Mouse (Mus musculus) kidney, postnatal 14 days (tissue): Measurements from ENCODE around the gene Synj1.

Experiments used
- DNase-seq: peaks from one replicate; pipeline ENCODE4 v3.0.0; 2022; ENCODE audit warnings: mixed read lengths

The Synj1 gene

DNA sequence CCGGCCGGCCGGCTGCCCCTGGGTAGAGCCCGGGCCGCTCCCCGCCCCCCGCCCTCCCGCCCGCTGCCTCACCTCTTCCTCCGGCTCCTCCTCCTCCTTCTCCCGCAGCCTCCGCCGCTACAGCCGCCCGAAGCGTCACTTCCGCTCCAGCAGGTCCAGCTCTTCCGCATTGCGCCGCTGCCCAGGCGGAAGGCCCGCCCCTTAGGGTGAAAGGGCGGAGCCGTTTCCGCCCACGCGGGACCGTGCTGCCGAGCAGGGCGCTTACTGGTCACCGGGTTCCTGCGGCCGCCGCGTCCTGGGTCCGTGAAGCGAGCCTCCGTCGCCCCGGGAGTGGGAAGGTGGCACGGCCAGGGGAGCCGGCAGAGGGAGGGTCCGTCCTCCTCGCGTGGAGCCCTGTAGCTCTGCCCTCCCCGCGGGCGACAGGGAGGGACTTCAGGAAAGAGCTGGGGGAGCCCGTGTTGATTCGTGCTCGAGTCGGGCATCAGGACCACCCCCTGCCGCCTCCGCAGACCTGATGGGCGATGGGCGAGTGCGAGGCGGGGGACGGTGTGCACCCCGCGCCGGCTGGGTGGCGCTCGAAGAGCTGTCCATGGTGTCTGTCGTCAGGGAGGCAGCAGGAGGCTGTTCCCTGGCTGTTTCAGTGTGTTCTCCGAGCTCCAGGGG, at the start of gene Synj1:
Gene Synj1, minus strand, starts transcription at position 288 of the 663 bp plus-strand sequence.
- peak; percentile 94 for DNase-seq

DNA sequence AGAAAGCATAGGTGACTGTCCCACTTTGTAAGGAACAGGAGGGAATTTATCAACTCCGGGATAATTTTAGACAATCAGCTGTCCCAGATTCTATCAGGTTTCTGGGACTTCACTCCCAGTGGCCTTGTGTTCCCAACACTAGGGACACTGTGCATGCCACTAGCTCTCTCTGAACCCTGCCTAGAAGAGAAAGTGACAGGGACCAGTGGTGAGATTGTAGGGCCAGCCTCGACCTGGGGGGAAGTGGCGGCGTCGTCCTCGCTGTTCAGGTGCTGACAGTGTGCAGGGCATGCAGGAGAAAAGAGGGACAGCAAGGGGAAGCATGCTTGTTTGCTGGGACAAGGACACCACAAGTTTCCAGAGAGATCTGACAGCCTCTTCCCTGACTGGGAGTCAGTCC, 46.6 kb upstream of the Synj1 start:
- no peak for DNase-seq

DNA sequence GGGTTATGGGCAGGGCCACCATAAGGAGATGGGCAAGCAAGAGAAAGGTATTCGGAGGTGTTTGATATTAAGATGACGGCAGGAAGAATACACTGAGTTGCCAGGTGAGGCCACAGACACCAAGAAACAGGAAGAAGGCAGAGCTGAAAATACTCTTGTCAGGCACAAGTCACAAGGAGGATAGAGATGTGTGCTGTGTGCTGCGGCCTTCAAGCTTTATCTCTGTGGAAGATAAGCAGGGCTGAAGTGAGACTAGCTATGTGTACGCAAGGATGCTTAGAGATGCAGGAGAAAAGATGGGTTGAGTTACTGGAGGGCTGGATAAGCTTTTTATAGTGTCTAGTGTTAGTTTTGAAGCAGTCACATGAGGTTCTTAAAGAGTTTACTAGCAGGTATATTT, 46.2 kb upstream of the Synj1 start:
- no peak for DNase-seq

DNA sequence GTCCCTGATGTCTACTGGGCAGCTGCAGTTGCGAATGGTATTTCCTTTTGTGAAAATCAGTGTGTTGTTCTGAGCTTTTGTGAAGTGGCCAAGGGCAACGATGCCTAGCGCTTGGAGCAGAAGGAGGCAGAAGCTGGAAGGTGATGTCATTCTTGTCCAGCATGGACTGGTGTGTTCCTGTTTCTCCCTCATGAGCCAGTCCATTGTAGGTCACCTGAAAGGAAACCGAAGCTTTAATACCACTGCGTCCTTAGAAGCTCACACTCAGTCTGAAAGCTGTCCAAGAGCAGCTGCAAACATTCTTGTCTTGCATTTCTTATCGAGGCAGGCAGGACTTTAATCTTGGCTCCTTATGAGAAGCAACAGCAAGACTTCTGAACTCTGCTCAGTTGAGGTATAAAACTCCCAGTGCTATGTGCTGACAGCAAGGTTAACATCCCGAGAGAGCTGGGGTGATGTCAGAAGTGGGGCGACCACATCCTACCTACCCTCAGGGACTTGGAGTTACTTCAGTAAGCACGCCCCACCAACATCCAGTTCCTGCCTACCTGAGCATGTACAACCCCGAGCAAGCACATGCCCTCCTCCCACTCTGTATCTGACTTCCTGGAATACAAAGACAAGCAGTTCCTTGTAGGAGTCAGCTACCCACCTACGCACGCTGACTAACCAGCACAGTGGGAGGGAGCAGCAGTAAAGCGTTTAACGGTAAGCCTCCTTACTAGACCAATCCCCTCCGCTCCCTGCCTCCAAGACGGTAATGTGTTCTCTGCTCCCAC, 45.1 kb upstream of the Synj1 start:
- DNase-seq = peak; percentile 46

DNA sequence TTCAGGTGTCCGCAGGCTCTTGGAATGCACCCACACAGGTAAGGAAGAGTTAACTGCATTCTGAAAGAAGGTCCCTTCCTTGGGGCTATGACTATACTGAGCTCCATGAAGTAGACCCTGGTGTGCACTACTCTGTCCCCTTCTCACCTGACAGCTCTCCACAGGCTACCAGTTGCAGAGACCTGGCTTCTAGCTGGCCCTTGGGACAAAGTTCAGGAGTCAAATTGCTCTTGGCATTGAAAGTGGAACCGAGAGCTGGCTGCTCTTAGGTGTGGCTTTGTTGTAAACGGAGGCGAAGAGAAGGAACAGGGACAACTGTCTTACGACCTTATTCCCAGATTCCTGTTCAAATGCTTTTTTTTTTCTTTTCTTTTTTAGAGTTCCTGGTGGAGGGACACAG, 44.0 kb upstream of the Synj1 start:
- peak; percentile 35 for DNase-seq

DNA sequence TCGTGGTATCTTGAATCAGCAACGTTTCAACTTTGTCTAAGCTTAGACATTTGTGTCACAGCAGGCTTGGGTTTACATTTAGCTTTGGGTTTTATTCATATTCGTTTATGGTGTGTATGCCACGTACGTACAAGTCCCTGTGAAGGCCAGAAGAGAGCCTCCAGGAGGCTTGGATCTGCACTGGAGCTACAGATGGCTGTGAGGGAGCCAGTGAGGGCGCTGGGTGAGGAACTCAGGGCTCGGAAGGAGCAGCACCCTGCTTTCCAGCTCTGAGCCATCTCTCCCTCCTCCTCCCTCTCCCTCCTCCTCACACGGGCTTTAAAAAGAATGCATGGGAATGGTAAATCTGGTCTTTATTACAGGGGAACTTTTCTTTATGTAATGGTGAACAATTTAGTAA, 42.5 kb upstream of the Synj1 start:
- DNase-seq = no peak

DNA sequence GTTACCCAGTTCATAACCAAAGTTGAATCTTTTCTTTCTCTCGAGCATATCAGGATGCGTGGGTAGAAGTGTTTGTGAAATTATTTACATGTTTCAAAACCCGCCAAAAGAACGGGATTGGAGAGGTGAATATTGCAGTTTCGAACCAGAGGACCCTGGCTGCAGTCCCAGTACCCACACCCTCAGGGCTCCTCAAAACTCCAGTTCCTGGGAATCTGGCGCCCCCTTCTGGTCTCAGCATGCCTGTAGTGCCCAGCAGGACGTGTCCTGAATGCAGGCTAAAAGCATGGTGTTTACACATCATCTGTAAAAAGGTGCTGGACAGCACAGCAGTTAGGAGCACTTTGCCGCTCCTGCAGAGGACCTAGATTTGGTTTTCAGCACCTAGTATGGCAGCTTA, 34.4 kb upstream of the Synj1 start:
- peak; percentile 41 for DNase-seq

DNA sequence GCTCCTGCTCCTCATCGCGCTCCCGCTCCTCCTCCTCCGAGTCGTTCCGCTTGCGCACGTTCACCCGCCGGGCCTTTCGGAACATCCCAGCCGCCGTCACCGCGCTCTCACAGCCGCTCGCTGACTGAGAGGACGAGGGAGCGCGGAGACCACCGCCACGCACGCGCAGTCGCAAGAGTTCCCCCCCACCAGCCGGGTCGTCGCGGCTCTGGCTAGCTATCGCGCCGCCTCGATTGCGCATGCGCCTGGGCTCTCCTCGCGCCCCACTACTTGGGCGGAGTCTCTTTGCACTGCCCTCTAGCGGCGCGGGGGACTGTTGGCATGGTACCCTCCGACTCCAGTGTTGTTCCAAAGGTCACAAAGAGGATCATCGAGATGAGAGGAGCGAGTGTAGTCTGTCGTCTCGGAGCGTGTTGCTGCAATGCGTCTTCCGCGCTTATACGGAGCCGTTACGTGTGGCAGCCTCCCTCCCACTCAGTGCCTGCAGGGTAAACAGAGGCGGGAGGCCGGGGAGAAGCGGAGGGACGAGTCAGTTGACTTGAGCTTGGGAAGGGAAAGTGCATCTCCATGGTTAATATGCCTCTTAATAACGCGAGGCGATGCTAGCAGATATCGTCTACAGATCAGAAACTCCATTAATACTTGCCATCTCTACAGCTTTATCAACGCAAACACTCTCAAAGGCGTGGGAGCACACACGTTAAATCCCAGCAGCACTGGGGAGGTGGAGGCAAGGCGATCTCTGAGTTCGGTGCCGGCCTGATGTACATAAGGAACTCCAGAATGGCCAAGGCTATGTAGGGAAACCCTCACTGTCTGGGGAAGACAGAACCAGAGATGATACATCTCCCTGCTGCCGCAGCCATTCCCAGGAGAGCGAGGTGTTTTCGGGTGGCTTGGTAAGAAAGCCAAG, 33.4 kb upstream of the Synj1 start, which contains the start of gene Paxbp1:
Gene Paxbp1, minus strand, starts transcription at position 274 of the 913 bp plus-strand sequence.
- peak; percentile 98 for DNase-seq

DNA sequence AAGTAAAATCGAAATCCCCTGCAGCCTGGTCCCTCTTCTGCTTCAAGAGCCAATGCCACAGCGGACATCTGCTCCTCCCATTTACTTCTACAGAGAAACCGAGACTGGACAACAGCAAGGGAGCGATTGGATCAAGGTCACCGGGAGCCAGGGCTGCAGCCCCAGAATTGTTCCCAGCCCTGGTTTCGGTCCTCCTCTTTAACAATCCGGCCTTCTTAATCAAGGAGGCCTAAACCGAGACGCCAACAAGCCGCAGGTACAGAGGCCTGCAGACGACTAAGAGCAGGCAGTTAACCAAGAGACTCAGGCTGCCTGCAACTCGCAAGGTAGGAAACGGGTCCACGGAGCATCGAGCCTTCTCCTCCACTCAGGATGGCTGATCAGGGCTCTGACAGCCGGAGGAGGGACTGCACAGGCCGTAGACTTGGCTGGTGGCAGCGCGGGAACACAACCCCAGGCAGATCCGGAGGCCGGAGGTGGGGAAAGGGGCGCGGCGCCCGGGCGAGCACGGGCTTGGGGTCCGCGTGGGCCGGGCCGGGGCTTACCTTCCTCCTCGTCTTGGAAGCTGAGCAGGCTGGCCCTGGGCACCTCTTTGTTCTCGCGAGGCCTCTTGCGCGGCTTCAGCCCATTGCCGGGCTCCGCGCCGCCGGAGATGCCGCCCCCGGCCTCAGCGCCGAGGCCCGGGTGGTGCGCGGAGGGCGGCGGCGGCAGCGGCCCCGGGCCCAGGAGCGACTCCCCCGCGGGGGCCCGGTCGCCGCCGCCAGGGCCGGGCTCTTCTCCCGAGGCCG, 32.5 kb upstream of the Synj1 start:
- peak; percentile 76 for DNase-seq

DNA sequence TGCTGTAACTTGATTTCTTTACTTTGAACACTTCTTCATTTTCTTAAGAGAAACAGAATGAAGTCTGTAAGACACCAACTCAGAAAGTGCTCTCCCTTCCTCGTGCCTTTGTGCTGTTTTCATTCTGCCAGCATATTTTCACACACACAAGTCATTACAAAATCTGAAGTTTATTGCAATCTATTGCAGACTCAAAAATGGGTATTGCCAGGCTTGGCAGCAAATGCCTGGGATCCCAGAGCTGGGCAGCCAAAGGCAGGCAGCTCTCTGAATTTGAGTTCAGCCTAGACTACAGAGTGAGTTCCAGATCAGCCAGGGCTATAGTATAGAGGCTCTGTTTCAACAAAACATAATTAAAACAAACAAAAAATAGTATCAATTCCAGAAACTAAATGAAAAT, 31.5 kb upstream of the Synj1 start:
- DNase-seq = no peak

DNA sequence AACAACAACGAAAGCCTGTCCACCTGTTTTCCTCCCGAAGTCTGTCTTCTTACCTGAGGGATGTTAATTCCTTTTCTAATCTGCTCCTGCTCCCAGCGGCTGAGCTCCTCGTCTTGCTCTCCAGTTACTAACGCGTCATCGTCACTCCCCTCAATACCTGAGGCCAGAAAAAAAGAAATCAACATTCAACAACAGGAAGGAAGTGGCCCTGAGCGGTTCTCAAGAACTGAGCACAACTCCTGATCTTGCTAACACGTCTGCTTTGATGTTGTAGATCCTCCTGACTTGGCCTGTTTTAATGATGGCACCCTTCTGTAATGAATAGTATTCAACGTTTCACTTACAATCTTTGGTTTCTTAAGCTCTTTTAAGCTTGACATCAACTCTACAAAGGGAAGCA, 24.8 kb upstream of the Synj1 start:
- no peak for DNase-seq

DNA sequence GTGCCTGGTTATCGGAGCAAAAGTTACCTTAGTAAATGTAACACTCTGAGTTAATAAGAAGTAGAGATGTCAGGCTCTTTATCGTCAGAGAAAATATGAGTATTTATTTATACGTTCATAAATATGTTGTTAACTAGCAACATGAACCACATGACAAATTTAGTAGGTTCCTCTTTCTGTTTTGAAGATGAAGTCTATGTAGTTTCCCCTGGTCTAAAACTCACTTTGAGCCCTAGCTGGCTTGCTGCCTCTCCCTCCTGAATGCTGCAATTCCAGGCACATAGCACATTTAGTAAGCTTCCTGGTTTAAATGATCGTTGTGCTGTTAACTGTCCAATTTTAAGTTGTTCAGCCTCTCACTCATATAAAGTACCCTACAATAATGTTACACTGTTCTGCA, 19.6 kb upstream of the Synj1 start:
- DNase-seq = no peak

DNA sequence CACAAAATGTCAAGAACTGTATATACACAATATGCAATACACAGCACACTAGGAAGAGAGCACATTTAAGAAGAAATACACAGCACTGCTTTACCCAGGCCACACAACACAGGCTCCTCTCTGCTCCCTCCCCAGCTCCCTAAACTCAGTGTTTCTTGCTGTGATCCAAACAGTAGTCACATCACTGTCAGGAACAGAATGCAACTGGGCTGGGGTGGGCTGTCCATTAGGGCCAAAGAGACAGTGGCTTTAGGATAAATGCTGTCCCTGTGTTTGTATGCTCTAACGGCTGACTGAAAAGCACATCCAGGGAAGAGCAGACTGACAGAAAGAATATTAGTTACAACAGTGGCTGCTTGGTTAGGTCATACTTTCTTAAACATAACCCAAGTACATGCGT, 18.8 kb upstream of the Synj1 start:
- DNase-seq = no peak

DNA sequence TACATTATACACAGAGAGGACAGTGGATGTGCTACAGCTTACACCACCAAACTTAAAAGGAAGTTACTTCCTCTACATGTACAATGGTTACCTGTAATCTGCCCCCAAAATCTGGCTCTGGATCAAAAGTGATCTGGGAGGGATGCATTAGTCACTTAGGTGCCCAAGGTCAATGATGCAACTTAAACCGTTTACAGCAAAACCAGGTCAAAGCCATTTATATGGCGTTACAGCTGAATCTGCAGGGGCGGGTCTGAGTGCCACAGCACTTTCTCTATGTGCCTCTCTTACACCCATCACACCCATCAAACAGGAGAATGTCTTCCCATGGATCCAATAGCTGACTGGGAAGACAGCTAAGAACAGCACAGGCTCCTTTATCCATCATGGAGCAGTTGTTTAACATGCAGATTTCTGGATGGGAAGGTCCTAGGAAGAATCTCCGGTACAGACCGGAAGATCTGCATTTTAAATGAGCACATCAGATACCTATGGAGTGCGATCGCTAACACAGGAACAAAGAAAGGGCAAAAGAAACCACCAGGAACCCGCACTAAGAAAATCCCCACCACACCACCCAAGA, 18.1 kb upstream of the Synj1 start:
- DNase-seq = no peak

DNA sequence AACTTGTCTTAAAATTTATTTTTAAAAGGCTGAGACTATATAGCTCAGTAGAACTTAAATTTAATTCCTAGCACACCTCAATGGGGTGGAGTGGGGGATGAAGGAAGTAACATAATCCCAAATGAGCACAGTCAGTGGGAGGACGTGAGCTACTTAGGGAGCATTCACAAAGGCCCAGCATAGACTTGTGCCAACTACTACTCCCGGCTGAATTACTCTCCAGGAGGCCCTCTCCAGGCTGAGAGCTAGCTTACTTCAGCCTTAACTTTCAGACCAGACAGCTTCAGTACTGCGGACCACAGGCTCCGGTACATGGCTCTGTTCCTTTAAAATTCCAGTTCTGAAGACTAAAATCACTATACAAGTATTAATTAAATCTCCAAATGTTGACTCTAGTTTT, 15.2 kb upstream of the Synj1 start:
- no peak for DNase-seq

DNA sequence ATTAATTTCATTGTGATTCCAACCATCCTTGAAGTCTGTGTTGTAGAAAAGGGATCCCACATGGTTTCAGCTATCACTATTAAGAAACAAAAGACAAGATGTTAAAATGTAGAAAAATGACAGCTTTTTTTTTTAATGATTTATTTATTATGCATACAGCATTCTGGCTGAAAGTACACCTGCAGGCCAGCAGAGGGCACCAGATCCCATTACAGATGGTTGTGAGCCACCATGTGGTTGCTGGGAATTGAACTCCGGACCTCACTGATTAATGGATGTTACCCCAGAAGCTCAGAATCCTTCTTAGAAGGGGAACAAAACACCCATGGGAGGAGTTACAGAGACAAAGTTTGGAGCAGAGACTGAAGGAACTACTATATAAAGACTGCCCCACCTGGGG, 12.3 kb upstream of the Synj1 start:
- no peak for DNase-seq

DNA sequence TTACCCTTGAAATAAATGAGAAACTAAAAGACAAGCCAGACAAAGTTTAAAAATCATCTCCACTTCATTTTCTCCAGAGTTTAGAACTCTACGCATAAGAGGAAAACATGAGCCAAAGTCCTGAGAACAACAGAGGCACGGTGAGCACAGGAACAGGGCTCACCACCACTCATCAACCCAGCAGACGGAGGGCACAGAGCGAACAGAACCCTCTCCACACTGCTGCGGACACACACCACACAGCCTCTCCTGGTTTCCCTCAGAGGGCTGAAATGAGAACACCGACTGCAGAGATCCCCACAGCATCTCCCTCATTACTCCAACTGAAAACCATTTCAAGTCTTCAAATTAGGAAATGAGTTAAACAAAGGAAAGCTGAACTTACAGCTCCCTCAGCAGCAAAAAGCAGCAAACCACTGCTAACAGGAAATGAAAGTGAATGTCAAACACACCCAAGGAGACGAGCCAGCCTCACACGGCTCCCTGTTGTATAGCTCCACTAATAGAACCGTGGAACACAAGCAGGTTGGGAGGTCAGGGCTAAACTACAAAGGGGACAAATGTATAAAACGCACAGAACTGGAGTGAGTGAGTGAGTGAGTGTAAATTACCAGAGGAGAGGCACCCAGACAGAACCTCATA, 9.9 kb upstream of the Synj1 start:
- no peak for DNase-seq

DNA sequence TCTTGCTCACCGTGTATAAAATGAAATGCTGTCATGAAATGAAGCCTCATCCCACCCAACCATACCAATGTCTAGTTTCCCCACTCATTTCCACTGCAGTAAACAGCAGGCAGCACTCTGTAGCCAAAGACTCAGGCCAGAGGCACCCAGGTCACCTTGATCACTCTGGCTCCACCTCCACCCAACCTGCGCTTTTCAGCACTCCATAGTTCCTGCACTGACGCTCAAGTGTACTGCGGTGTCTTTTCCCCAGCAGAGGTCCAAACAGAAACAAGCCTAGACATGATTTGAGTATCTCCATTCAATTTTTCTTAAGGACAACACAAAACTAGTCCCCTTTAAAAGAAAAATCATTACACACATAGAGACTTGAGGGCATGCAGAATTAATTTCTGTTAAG, 8.4 kb upstream of the Synj1 start:
- DNase-seq = no peak

DNA sequence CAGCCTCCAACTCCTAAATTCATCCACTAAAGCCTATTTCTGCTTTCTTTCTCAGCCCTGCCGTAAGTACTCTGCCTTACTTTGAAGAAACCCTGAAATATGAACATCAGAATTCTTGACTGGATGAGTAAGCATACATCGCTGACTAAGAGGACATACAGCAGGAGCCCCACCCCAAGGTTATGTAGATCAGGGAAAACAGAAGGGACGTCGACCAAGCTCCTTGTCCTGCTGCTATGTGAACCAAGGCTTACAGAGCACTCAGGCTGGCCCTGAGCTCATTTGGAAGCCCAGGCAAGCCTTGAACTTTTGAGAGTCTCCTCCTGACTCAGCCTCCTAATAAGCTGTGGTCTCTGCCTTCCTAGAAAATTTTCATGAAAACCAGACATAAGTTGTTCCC, 4.7 kb upstream of the Synj1 start:
- no peak for DNase-seq

DNA sequence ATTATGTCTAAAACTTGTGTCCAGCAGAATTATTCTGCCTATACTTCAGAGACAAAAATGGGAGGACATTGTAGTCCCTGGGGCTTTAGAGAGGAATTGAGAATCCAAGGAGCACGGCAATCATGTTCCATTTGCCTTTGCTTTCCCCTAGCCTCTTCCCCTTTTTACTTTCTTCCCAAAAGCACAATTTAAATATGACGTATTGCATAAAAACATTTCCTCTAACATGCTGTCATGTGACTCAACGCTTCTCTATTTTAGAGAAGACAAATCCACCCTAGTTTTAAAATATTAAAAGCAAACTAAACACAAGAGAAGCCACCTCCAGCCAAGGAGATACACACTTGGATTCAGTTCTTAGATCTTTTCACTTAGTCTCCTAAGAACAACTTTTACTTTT, 739 bp upstream of the Synj1 start:
- no peak for DNase-seq

DNA sequence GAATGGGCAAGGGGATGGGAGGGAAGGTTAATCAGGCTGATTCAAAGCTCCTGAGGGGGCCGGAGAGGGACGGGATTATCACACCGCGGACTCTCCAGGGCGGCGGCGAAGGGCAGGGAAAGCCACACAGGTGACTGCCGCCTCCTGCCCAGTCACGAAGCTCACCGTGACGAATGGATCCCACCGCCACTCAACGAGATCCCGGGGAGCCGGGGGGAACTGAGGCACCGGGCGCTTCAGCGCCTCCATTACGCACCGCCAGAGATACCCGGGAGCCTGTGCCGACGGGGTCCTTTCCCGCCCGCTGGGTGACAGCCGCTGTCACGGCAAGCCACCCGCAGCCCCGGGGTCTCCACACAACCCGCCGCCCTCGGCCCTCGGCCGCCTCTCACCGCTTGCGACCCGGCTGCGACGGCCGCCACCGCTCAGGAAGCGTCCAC, 507 bp downstream of the Synj1 start:
- DNase-seq = no peak
